Mouse (Mus musculus) heart, adult 2 months (tissue): Measurements from ENCODE around the gene Clcn3.
"Not testable (repeated sequence)": the region's sequence is repeated elsewhere in the genome, so short reads cannot be mapped to it uniquely, and the experiment has no call there.

Experiments
- CTCF ChIP-seq: fragments of 200-600 bp; IDR thresholded peaks from 2 replicates; pipeline ENCODE4 v1.8.1; 2022; ENCODE audit warnings: antibody characterized with exemption, mild to moderate bottlenecking, moderate library complexity
- EP300 ChIP-seq: fragments of 200-500 bp; IDR thresholded peaks from 2 replicates; pipeline ENCODE4 v1.6.1; 2011; ENCODE audit warnings: low read depth, low read length, control low read depth; ENCODE audit not compliant: insufficient read depth
- POLR2A ChIP-seq: fragments of 200-500 bp; IDR thresholded peaks from 2 replicates; pipeline ENCODE4 v1.6.1; 2011; ENCODE audit warnings: mild to moderate bottlenecking, low read depth, low read length, control low read depth; ENCODE audit not compliant: insufficient read depth

DNA sequence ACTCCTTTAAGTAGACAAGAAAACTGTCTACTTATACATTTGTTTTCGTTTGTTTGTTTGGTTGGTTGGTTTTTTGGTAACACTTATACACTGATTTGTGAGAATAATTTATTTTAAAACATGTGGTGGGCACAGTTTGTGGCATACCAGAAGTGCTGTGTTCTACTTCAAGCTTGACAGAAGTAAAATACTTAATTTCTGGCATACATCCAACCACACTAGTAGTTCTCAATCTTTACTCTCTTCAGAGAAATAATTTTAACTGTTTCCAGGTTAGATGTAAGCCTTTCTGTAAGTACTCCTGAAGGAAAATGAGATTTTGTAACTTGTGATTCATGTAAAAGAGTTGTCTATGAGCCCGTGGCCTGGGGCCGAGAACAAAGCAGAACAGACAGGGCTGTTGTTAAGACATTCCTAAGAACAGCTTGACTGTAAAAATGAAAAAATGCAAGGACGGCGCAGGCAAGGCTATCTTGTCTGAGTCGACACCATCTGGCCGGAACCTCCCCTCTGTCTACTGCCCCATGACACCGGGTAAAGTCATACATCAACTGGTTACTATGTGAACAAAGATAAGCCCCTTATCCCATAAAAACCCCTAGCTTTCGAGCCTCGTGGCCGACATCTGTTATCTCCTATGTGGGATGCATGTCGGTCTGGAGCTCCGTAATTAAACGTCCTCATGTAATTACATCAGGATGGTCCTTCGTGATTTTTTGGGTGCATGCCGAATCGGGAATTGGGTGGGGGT is 1.3 kb upstream of the Clcn3 start:
- not testable (repeated sequence) for TF ChIP-seq CTCF, POLR2A, EP300
